Mouse (Mus musculus): ENCODE results near the gene Flna.

DNA sequence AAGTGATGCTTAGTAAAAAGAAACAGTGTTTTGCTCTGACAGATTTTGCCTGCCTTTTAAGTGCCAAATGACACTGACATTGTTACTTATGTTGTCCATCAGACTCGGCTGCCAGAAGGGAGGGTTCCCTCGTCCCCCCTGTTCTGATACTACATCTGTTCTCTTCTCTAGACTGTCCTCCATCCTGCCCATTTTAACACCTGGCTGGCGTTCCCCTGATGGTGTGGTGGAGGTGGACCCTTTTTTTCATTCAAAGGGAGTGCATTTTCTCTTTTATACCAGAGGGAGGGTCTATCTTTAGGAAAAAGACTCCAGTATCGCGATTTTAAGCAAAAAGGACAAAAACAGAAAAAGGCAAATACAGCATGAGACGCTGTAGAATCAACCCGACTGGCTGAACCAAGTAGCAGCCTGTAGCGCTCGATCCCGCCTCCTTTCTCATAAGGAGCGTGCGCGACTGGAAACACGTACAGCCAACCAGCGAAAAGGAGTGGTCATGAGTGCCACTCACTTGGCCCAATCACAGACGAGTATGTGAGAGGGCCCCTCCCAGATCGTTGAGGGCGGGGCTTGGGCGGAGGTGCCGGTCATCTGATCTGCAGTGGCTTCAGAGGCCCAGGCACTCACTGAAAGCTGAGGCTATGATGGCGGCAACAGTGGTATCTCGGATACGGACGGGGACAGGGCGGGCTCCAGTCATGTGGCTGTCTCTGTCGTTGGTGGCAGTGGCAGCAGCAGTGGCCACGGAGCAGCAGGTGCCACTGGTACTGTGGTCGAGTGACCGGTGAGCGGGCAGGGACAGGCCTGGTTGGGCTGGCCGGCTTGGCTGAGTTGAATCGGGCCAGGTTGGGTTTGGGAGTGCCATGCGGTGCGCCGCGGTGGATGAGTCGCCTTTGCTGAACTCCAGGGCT lies 47.2 kb upstream of the Flna start, which contains the start of gene Atp6ap1:
- TF ChIP-seq CTCF (IDR thresholded peaks at IDR 0.05; ENCODE audit: low read depth), result no peak
- no peak for TF ChIP-seq EP300 (optimal IDR thresholded peaks at IDR 0.05)

Measured in stomach, postnatal 0 days (tissue).